Mouse (Mus musculus) cortical plate, adult 2 months (tissue): Measurements from ENCODE around the gene Prelid3b. TPM values are rescaled to one million over a fixed set of nuclear protein-coding genes. Genes with fewer than 3 reads are reported as not detected.

ENCODE experiments used
- H3K27ac ChIP-seq: fragments of 200-500 bp; 2 replicates; pipeline ENCODE4 v1.5.1; 2012; ENCODE audit warnings: low read length, control low read depth, inconsistent platforms; ENCODE audit not compliant: insufficient read depth
- H3K4me1 ChIP-seq: fragments of 200-500 bp; 2 replicates; pipeline ENCODE4 v1.6.1; 2011; ENCODE audit warnings: low read length; ENCODE audit not compliant: control insufficient read depth, insufficient read depth
- H3K4me3 ChIP-seq: fragments of 200-500 bp; 2 replicates; pipeline ENCODE4 v1.5.1; 2011; ENCODE audit warnings: mild to moderate bottlenecking, low read length, control low read depth; ENCODE audit not compliant: insufficient read depth
- CTCF ChIP-seq: fragments of 200-500 bp; IDR thresholded peaks from 2 replicates; pipeline ENCODE4 v1.5.1; 2011; ENCODE audit warnings: mild to moderate bottlenecking, control low read depth, low read length; ENCODE audit not compliant: insufficient read depth; ENCODE audit errors: extremely low read depth
- POLR2A ChIP-seq: fragments of 200-500 bp; IDR thresholded peaks from 2 replicates; pipeline ENCODE4 v1.6.1; 2011; ENCODE audit warnings: mild to moderate bottlenecking, low read length, control low read depth; ENCODE audit not compliant: insufficient read depth; ENCODE audit errors: extremely low read depth
- polyA plus RNA-seq: library from polyadenylated mRNA; depleted of rRNA; stranded (reverse); fragments of >200 nt; gene quantifications from 2 replicates; pipeline ENCODE4 v1.2.3, GENCODE M21; 2012

Gene Prelid3b
- polyA plus RNA-seq, 1 experiment = 75.0 TPM

DNA sequence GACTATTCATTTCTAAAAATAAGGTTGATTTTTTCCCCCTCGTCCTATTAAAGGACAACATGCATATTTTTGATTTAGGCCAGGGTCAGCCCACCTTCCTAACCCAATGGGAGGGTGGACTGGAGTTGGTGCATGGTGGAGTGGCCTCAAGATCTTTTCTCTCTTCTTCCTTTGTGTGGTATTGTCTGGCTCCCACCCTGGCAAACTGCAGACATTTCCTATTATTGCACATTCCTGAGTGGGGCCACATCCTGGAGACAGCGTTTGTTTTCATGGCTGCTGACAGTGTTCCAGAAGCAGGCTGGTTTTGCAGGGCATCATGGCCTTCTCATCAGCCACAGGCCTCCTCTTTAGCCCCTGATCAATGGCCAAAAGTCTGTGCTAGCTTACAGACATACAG lies 29.8 kb downstream of the Prelid3b start:
- no peak for TF ChIP-seq POLR2A
- TF ChIP-seq CTCF = no peak
- Histone ChIP-seq H3K4me1 (no peaks in the 10 kb centered on the region), H3K4me3 (no peak overlapping the region), H3K27ac (no peak overlapping the region)

DNA sequence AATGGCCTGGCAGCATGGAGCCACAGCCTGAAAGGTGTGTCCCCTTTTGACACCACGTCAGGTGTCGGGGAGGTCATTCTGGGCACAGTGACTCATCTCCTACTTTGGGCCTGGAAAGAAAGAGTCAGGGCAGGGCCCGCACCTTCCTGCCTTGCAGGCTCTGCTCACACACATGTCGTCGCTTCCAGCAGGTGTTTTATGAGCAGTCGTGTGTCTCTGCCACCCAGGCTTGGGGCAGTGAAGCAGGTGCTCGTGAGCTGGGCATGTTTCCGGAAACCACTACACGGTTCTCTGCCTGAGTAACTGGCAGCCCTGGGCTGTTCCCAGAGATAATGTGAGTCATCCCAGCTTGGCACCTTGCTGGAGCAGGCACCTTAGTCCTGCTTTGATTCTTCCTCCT lies 30.4 kb downstream of the Prelid3b start:
- H3K4me1 ChIP-seq = no peaks in the 10 kb centered on the region
- H3K4me3 ChIP-seq = no peak overlapping the region

DNA sequence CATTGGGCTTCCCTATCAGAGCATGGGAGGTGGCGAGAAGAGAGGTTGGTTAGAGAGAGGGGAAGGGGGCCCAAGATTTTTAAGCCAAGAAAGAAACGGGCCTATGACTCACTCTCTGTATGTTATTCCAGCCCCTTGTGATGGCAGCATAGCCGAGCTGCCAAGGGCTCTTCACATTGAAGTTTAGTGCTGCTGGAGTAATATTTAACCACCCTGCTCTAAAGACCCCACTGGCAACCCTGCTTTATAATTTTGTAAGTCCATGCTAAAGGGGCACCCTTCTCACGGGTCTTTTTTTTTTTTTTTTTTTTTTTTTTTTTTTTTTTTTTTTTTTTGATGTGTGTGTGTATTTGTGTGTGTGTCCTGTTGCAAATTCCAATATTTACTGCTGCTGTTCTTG lies 31.0 kb downstream of the Prelid3b start:
- TF ChIP-seq CTCF (no peak), POLR2A (no peak)
- Histone ChIP-seq H3K27ac (no peak overlapping the region), H3K4me3 (no peak overlapping the region), H3K4me1 (no peaks in the 10 kb centered on the region)

More for the DNA sequence above, 30.4 kb downstream of the Prelid3b start:
- TF ChIP-seq POLR2A = no peak
- no peak for TF ChIP-seq CTCF
- H3K27ac ChIP-seq = no peak overlapping the region

DNA sequence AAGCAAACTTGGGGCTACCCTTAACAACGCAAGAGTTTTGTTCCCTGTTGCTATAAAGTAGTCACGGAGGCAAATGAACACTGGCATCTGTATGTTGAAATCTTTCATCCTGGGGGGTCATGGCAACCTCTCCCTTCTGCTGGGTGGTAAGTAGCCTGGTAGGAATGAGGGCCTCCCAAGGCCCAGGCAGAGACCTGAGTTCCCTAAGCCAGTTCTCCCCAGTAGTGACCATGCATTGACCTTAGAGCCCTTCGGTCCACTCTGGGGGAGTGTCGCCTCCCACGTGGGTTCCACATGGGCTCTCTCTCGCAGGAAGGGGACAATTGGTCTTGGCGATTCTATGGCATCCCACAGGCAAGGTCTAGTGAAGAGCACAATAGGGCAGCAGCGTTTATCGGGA lies 32.9 kb downstream of the Prelid3b start:
- no peaks in the 10 kb centered on the region for H3K4me1 ChIP-seq
- no peak for TF ChIP-seq CTCF
- TF ChIP-seq POLR2A = no peak
- no peak overlapping the region for H3K4me3 ChIP-seq
- H3K27ac ChIP-seq = no peak overlapping the region

DNA sequence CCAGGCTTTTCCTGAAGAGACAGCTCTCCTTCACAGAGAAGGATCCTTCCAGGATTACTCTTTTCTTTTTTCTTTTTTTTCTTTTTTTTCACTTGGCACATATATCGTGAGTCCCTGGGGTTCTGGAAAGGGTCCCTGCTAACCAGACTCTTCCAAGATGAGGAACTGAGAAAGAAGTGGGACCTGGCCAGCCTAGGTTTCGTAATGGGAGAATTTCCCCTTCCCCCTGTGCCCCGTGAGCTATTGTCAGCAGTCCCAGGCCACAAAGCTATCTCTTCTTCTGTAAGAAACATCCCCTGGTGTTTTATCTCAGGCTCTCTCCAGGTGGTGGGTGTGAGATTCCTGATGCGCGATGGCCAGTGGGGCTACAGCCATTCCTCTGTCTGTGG lies 33.4 kb downstream of the Prelid3b start:
- Histone ChIP-seq H3K27ac (no peak overlapping the region), H3K4me3 (no peak overlapping the region; the same call in 1 of the 2 replicates), H3K4me1 (no peaks in the 10 kb centered on the region)
- no peak for TF ChIP-seq CTCF
- TF ChIP-seq POLR2A = no peak

DNA sequence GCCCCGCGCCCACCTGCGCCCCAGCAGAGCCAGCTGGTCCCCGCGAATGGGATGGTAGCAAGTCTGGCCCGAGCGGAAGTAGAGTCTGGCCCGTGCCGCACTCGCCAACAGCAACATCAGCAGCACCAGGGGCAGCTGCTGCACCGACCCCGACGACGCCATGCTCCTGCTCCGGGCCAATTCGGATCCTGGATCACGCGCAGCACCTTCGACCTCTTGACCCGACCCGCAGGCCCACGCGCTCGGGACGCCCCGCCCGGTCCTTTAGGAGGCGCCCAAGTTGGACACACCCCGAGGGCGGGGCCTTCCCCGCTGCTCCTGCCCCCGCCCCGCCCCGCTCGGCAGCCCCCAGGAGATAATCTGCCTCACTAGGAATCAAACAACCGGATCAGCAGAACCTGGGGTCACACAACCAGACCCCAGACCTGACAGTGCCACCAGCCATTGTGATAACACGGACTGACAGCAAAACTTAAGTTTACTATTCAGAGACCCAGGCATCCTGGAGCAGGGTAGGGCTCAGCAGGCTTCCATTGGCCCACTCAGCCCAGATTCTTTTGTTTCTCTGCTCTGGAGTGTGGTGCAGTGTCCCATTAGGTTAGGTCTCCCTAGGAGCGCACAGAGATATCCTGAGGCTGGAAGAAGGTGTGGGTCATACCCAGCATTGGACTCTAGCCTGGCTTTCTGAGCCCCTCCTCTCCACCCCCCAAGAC lies 34.0 kb downstream of the Prelid3b start, which contains the start of gene Ctsz:
Gene Ctsz (minus strand): TSS at position 303 of the 713 bp plus-strand sequence.
- H3K4me1 ChIP-seq = no peaks in the 10 kb centered on the region
- H3K27ac ChIP-seq = peak within 1 kb of the TSS; percentile 3; the same call in 1 of the 2 replicates
- TF ChIP-seq CTCF (no peak), POLR2A (no peak)
- peak within 1 kb of the TSS; percentile 68 for H3K4me3 ChIP-seq

DNA sequence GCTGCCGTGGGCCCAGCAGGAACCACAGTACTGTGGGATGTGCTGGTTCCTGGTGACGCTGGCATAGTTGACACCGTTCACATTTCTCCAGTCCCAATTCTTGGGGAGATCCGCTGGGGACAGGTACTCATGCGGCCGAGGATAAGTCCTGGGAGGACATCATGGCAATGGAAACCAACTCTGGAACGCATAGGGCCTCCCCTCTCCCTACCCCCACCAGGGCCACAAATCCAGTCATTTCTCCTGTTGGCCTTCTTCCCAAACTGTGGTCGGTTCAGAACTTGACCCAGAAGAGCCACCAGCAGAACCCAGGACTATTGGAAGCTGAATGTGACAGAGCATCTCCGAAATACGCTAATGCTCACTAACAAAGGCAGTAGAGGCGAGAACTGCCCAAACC lies 34.7 kb downstream of the Prelid3b start:
- Histone ChIP-seq H3K4me3 (peak overlapping the region; percentile 68), H3K4me1 (no peaks in the 10 kb centered on the region), H3K27ac (peak overlapping the region; percentile 3; the same call in 1 of the 2 replicates)
- TF ChIP-seq CTCF (no peak), POLR2A (no peak)

DNA sequence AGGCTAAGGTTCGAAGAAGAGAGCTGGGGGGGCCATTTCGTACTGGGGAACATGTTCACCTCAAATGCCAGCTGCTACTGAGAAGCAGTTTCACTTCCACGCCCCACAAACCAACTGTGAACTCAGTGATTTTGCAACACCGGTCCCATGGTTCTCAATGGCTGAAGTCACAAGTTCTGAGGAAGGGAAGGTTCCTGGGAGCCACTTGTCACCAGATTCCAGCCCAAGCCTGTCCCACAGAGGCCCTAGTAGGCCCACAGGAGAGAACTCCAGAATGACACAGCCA lies 35.2 kb downstream of the Prelid3b start:
- no peaks in the 10 kb centered on the region for H3K4me1 ChIP-seq
- no peak overlapping the region for H3K4me3 ChIP-seq
- TF ChIP-seq POLR2A (no peak), CTCF (no peak)
- peak overlapping the region; percentile 3; the same call in 1 of the 2 replicates for H3K27ac ChIP-seq

DNA sequence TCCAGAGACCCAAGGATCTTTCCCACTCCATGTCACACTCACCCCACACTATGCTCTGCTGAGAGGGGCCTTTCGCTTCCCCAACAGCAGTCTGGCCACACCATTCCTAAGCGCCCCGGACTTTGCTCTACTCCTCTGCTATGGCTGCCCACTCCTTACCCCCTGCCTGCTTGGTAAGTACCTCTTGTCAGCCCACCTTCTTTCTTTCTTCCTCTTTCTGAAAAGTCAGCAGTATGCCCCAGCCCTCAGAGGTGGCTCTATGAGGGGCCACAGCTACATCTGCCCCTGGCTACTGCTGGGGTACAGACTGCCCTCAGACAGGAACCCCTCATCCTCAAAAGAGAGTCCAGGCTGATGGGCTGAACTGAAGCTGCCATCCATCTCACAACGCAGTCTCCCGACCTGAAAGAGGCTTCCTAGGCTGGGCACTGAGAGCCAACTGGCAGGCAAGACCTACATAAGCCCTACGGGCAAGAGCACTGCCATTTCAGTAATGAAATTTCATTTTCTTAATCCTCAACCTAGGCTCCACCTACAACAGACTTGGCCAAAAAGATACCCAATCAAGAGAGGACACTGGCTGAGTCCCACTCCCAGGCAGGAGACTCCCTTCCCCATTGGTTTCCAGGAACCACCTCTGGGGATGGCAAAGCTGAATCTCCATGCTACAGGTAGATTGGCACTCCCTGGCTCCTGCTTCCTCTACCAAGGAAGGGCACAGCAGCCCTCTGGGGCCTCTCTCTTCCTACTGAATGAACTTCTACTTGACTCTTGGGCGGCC lies 35.8 kb downstream of the Prelid3b start:
- Histone ChIP-seq H3K27ac (no peak overlapping the region), H3K4me1 (no peaks in the 10 kb centered on the region)
- TF ChIP-seq POLR2A (no peak), CTCF (no peak)

More for the DNA sequence above, 35.8 kb downstream of the Prelid3b start:
- no peak overlapping the region for H3K4me3 ChIP-seq
